Mouse (Mus musculus) C2C12 (cell line): ENCODE measurements at regions not wholly inside any gene's neighbourhood (a gene's known extent, or its start where the extent isn't known, plus 50 kb on each side); places are given as distances from the start of the nearest gene placed in this dataset.

ENCODE experiments used
- CTCF ChIP-seq: IDR thresholded peaks from one replicate; pipeline ENCODE4 v1.5.1; 2011; ENCODE audit not compliant: control insufficient read depth, insufficient read depth, insufficient read length
- MAX ChIP-seq: IDR thresholded peaks from one replicate; pipeline ENCODE4 v1.6.1; 2011; ENCODE audit warnings: mild to moderate bottlenecking, control low read depth
- USF1 ChIP-seq: IDR thresholded peaks from one replicate; pipeline ENCODE4 v1.6.1; 2011; ENCODE audit warnings: low read depth, mild to moderate bottlenecking, control low read depth, moderate library complexity

GRCm38 (mm10) chr12:112276651-112277050 lies 130.6 kb downstream of the Kif26a start:
- no peak for TF ChIP-seq CTCF
- no peak for TF ChIP-seq USF1
- TF ChIP-seq MAX = no peak
